Mouse (Mus musculus): ENCODE results near the gene Ogg1. TPM values are rescaled to one million over a fixed set of nuclear protein-coding genes. Genes with fewer than 3 reads are reported as not detected.

The Ogg1 gene
- total and polyA plus RNA-seq, 3 experiments = 5.0 to 10.3 (median 5.7) TPM

GRCm38 (mm10) chr6:113373491-113373890 is 46.7 kb downstream of the Ogg1 start:
- no peaks in the 10 kb centered on the region for H3K36me3 ChIP-seq (ENCODE audit: control insufficient read depth, insufficient read depth, low read length)
- TF ChIP-seq CTCF (IDR thresholded peaks at IDR 0.05) (no peak), EP300 (IDR thresholded peaks at IDR 0.05; ENCODE audit: insufficient read depth, low read depth, low read length) (no peak), POLR2A (IDR thresholded peaks at IDR 0.05; ENCODE audit: insufficient read depth, low read depth, low read length) (no peak)
- H3K4me3 ChIP-seq = no peak overlapping the region
- no peak overlapping the region for H3K9ac ChIP-seq (ENCODE audit: low read depth, low read length)
- WGBS = 92% methylated on average over 4 of the region's 4 CpGs
- H3K27ac ChIP-seq = no peak overlapping the region
- intact Hi-C loops (cut with DNase I) = no loop called here
- H3K27me3 ChIP-seq (ENCODE audit: control insufficient read depth, insufficient read depth, low read length) = no peaks in the 10 kb centered on the region
- peaks cover 1% of the 10 kb centered on the region; the same call in 1 of the 2 replicates for H3K4me1 ChIP-seq (ENCODE audit: control insufficient read depth, insufficient read depth, low read length)
- no peak for DNase-seq
- peaks cover 4% of the 10 kb centered on the region for H3K79me2 ChIP-seq (replicated peaks; ENCODE audit: control insufficient read depth, insufficient read depth, low read length)

GRCm38 (mm10) chr6:113377172-113377495 is 50.4 kb downstream of the Ogg1 start:
- Histone ChIP-seq H3K27me3 (ENCODE audit: control insufficient read depth, insufficient read depth, low read length) (no peaks in the 10 kb centered on the region), H3K4me1 (ENCODE audit: control insufficient read depth, insufficient read depth, low read length) (peaks cover 6% of the 10 kb centered on the region), H3K27ac (peak overlapping the region; percentile 99), H3K36me3 (ENCODE audit: control insufficient read depth, insufficient read depth, low read length) (no peaks in the 10 kb centered on the region), H3K4me3 (peak overlapping the region; percentile 79), H3K79me2 (replicated peaks; ENCODE audit: control insufficient read depth, insufficient read depth, low read length) (peaks cover 13% of the 10 kb centered on the region), H3K9ac (ENCODE audit: low read depth, low read length) (peak overlapping the region; percentile 80)
- 7% methylated on average over 7 of the region's 7 CpGs for WGBS
- DNase-seq = no peak
- TF ChIP-seq CTCF (IDR thresholded peaks at IDR 0.05) (no peak), EP300 (IDR thresholded peaks at IDR 0.05; ENCODE audit: insufficient read depth, low read depth, low read length) (no peak), POLR2A (IDR thresholded peaks at IDR 0.05; ENCODE audit: insufficient read depth, low read depth, low read length) (no peak)
- intact Hi-C loops (cut with DNase I) = no loop called here

DNA sequence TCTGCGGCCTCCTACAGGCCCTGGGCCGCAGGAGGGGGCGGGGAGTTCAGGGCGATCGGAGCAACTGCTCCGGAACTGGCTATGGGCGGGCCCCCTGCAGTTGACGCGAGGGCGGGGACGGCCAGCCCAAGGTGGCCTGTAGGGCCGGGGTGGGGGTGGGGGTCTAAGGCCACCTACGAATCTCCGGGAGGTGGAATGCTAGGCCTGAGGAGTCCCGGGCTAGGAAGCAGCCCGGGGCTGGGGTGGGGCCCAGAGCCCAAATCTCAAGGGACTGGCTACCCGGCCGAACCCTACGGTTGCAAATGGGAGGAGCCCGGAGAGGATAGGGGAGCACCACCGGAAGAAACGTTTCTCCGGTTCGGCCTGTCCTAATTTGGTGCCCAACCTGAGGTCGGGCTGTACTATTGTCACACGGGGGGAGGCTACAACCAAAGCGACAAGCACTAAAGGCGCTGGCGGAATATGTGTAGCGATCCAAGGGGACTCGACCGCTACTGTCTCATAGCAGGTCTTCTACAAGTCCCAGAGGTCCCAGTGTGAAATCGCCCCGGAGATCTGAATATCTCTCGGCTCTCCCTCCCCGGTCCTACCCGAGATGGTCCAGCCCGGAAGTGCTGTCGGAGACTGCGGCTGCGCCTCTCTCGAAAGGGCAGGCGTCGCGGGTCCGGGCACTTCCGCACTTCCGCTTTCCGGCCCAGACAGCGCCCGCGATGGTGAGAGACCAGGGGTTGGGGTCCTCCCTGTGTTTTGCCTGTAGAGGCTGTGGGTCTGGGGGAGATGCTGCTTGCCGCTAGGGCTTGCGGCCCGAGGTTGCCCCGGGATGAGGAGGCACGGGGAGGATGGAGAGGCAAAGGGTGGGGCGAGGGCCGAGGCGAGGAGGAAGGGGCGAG is 51.0 kb downstream of the Ogg1 start, which contains the start of the genes Tada3 and Arpc4:
Tada3 (minus strand) TSS at position 388 of the 890 bp plus-strand sequence.
Arpc4 (plus strand) TSS at position 620 of the 890 bp plus-strand sequence.
- DNase-seq = peak; percentile 92 to 95
- H3K27ac ChIP-seq = peak within 1 kb of the TSS; percentile 99
- intact Hi-C loops (cut with DNase I) = loop anchor here (1.0 to 2.0 kb wide), 3 partner anchors 41 to 71 kb away; partner anchors contain the start of genes Brpf1 and Rpusd3
- peaks cover 13% of the 10 kb centered on the region for H3K79me2 ChIP-seq (replicated peaks; ENCODE audit: control insufficient read depth, insufficient read depth, low read length)
- peak within 1 kb of the TSS; percentile 79 for H3K4me3 ChIP-seq
- TF ChIP-seq EP300 (IDR thresholded peaks at IDR 0.05; ENCODE audit: insufficient read depth, low read depth, low read length) = peak; percentile 37; the same call in 1 of the 2 replicates
- TF ChIP-seq POLR2A (IDR thresholded peaks at IDR 0.05; ENCODE audit: insufficient read depth, low read depth, low read length) = peak; percentile 82
- peak; percentile 42 for TF ChIP-seq CTCF (IDR thresholded peaks at IDR 0.05)
- H3K9ac ChIP-seq (ENCODE audit: low read depth, low read length) = peak within 1 kb of the TSS; percentile 92
- under 1% methylated on average over 61 of the region's 61 CpGs for WGBS
- no peaks in the 10 kb centered on the region for H3K27me3 ChIP-seq (ENCODE audit: control insufficient read depth, insufficient read depth, low read length)
- peaks cover 6% of the 10 kb centered on the region for H3K4me1 ChIP-seq (ENCODE audit: control insufficient read depth, insufficient read depth, low read length)
- no peaks in the 10 kb centered on the region for H3K36me3 ChIP-seq (ENCODE audit: control insufficient read depth, insufficient read depth, low read length)

- intact Hi-C loops (cut with DNase I) = loop anchor here (2.0 kb wide), 2 partner anchors 40 to 72 kb away; partner anchors contain the start of genes Brpf1 and Rpusd3
- Histone ChIP-seq H3K27ac (no peak overlapping the region), H3K27me3 (ENCODE audit: control insufficient read depth, insufficient read depth, low read length) (no peaks in the 10 kb centered on the region), H3K4me3 (peak overlapping the region; percentile 79), H3K36me3 (ENCODE audit: control insufficient read depth, insufficient read depth, low read length) (no peaks in the 10 kb centered on the region), H3K4me1 (ENCODE audit: control insufficient read depth, insufficient read depth, low read length) (peaks cover 6% of the 10 kb centered on the region), H3K9ac (ENCODE audit: low read depth, low read length) (0 out of 2 replicates have a peak overlapping the region, but pooled peaks have one; percentile 16), H3K79me2 (replicated peaks; ENCODE audit: control insufficient read depth, insufficient read depth, low read length) (peaks cover 13% of the 10 kb centered on the region)
- TF ChIP-seq POLR2A (IDR thresholded peaks at IDR 0.05; ENCODE audit: insufficient read depth, low read depth, low read length) = no peak
- no peak for TF ChIP-seq CTCF (IDR thresholded peaks at IDR 0.05)
- TF ChIP-seq EP300 (IDR thresholded peaks at IDR 0.05; ENCODE audit: insufficient read depth, low read depth, low read length) = no peak
- 38% methylated on average over 6 of the region's 6 CpGs for WGBS
- peak in 1 of 2 experiments; percentile 27 for DNase-seq
Measured at GRCm38 (mm10) chr6:113379246-113379645, 52.5 kb downstream of the Ogg1 start.

GRCm38 (mm10) chr6:113380480-113380879 is 53.7 kb downstream of the Ogg1 start:
- no peak overlapping the region for H3K9ac ChIP-seq (ENCODE audit: low read depth, low read length)
- H3K27me3 ChIP-seq (ENCODE audit: control insufficient read depth, insufficient read depth, low read length) = no peaks in the 10 kb centered on the region
- H3K4me1 ChIP-seq (ENCODE audit: control insufficient read depth, insufficient read depth, low read length) = peaks cover 6% of the 10 kb centered on the region
- TF ChIP-seq EP300 (IDR thresholded peaks at IDR 0.05; ENCODE audit: insufficient read depth, low read depth, low read length) = no peak
- no peak for TF ChIP-seq POLR2A (IDR thresholded peaks at IDR 0.05; ENCODE audit: insufficient read depth, low read depth, low read length)
- TF ChIP-seq CTCF (IDR thresholded peaks at IDR 0.05) = 0 out of 2 replicates have a peak, but pooled peaks have one; percentile 13
- peaks cover 13% of the 10 kb centered on the region for H3K79me2 ChIP-seq (replicated peaks; ENCODE audit: control insufficient read depth, insufficient read depth, low read length)
- intact Hi-C loops (cut with DNase I) = no loop called here
- WGBS = 87% methylated on average over 11 of the region's 11 CpGs
- H3K36me3 ChIP-seq (ENCODE audit: control insufficient read depth, insufficient read depth, low read length) = peaks cover 3% of the 10 kb centered on the region; the same call in 1 of the 2 replicates
- no peak overlapping the region for H3K27ac ChIP-seq
- DNase-seq = no peak
- no peak overlapping the region for H3K4me3 ChIP-seq
